Mouse (Mus musculus): ENCODE measurements around the gene Sik1. TPM values are rescaled to one million over a fixed set of nuclear protein-coding genes. Genes with fewer than 3 reads are reported as not detected.

The Sik1 gene
- polyA plus RNA-seq, 1 experiment from 2014 or later: 16.7 TPM

DNA sequence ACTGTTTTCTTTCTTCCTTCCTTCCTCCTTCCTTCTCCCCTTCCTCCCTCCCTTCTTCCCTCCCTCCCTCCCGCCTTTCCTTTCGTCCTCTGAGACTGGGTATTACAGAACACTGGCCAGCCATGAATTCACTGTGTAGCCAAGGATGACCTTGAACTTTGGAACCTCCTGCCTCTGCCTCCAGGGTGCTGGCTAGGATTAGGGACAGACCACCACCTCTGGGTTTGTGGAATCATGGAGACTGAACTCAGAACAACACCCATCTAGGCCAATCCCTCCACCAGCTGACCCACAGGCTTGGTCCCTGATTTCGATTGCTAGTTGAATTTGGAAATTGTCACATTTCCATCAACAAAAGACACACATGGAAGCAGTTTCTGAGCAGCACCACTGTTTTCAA lies 49.1 kb downstream of the Sik1 start:
- peak overlapping the region; percentile 15; the same call in 1 of the 2 replicates for H3K27ac ChIP-seq

GRCm38 (mm10) chr17:31806025-31806424 lies 49.6 kb downstream of the Sik1 start:
- Histone ChIP-seq H3K4me1 (peaks cover 16% of the 10 kb centered on the region; the same call in 1 of the 2 replicates), H3K9me3 (no peaks in the 10 kb centered on the region), H3K4me2 (no peak overlapping the region), H3K9ac (no peak overlapping the region), H3K27ac (peak overlapping the region; percentile 15; the same call in 1 of the 2 replicates), H3K27me3 (peaks cover 5% of the 10 kb centered on the region; the same call in 1 of the 2 replicates), H3K4me3 (replicated peaks) (no peak overlapping the region), H3K36me3 (replicated peaks) (no peaks in the 10 kb centered on the region)
- no peak for ATAC-seq (ENCODE audit: low FRiP score)
- WGBS: 25% methylated on average over 8 of the region's 8 CpGs

More for the DNA sequence above, 49.1 kb downstream of the Sik1 start:
- Histone ChIP-seq H3K9me3 (no peaks in the 10 kb centered on the region), H3K9ac (no peak overlapping the region), H3K4me3 (replicated peaks) (no peak overlapping the region), H3K4me1 (peaks cover 16% of the 10 kb centered on the region; the same call in 1 of the 2 replicates), H3K27me3 (peaks cover 5% of the 10 kb centered on the region; the same call in 1 of the 2 replicates), H3K36me3 (replicated peaks) (no peaks in the 10 kb centered on the region), H3K4me2 (no peak overlapping the region)
- WGBS: 59% methylated on average over 3 of the region's 3 CpGs
- ATAC-seq (ENCODE audit: low FRiP score): no peak

- WGBS: 62% methylated on average over 4 of the region's 4 CpGs
- Histone ChIP-seq H3K9ac (no peak overlapping the region), H3K27ac (no peak overlapping the region), H3K27me3 (peaks cover 5% of the 10 kb centered on the region; the same call in 1 of the 2 replicates), H3K4me3 (replicated peaks) (no peak overlapping the region), H3K9me3 (no peaks in the 10 kb centered on the region), H3K36me3 (replicated peaks) (no peaks in the 10 kb centered on the region), H3K4me1 (peaks cover 16% of the 10 kb centered on the region; the same call in 1 of the 2 replicates), H3K4me2 (no peak overlapping the region)
- no peak for ATAC-seq (ENCODE audit: low FRiP score)
These were observed 50.0 kb downstream of the Sik1 start for GRCm38 (mm10) chr17:31805585-31805984.

GRCm38 (mm10) chr17:31802272-31803017 lies 53.2 kb downstream of the Sik1 start:
- H3K27me3 ChIP-seq: no peaks in the 10 kb centered on the region
- no peak overlapping the region for H3K4me2 ChIP-seq
- no peak for ATAC-seq (ENCODE audit: low FRiP score)

GRCm38 (mm10) chr17:31800852-31801363 lies 54.7 kb downstream of the Sik1 start:
- no peak overlapping the region for H3K4me3 ChIP-seq (replicated peaks)
- H3K27me3 ChIP-seq: no peaks in the 10 kb centered on the region
- H3K36me3 ChIP-seq (replicated peaks): no peaks in the 10 kb centered on the region
- H3K9me3 ChIP-seq: no peaks in the 10 kb centered on the region
- no peak overlapping the region for H3K4me2 ChIP-seq
- 94% methylated on average over 7 of the region's 7 CpGs for WGBS
- no peak for ATAC-seq (ENCODE audit: low FRiP score)
- H3K4me1 ChIP-seq: no peaks in the 10 kb centered on the region
- H3K27ac ChIP-seq: no peak overlapping the region
- H3K9ac ChIP-seq: no peak overlapping the region

More at GRCm38 (mm10) chr17:31802272-31803017, 53.2 kb downstream of the Sik1 start:
- no peaks in the 10 kb centered on the region for H3K36me3 ChIP-seq (replicated peaks)
- no peak overlapping the region for H3K9ac ChIP-seq
- H3K4me1 ChIP-seq: no peaks in the 10 kb centered on the region
- no peak overlapping the region for H3K4me3 ChIP-seq (replicated peaks)
- no peaks in the 10 kb centered on the region for H3K9me3 ChIP-seq
- 62% methylated on average over 7 of the region's 7 CpGs for WGBS
- no peak overlapping the region for H3K27ac ChIP-seq

- no peak overlapping the region for H3K4me2 ChIP-seq
- ATAC-seq (ENCODE audit: low FRiP score): no peak
- H3K36me3 ChIP-seq (replicated peaks): no peaks in the 10 kb centered on the region
- H3K27me3 ChIP-seq: peaks cover 11% of the 10 kb centered on the region; the same call in 1 of the 2 replicates
- no peaks in the 10 kb centered on the region for H3K9me3 ChIP-seq
- WGBS: 86% methylated on average over 4 of the region's 4 CpGs
- H3K4me1 ChIP-seq: peaks cover 12% of the 10 kb centered on the region
- no peak overlapping the region for H3K4me3 ChIP-seq (replicated peaks)
- H3K9ac ChIP-seq: no peak overlapping the region
- no peak overlapping the region for H3K27ac ChIP-seq
These were observed 59.7 kb downstream of the Sik1 start for GRCm38 (mm10) chr17:31795893-31796292.

Other genes with a start within 250 kb of the Sik1 start
- gene Cbs, start 218.6 kb downstream of the Sik1 start, polyA plus RNA-seq (2016; fragmentation: Nextera tagmentation; extraction: Ambion mirVana): 2.6 and 2.7 TPM in 2 replicates
- 379 and 385 TPM in 2 replicates for gene U2af1, start 196.9 kb downstream of the Sik1 start, polyA plus RNA-seq (2016; fragmentation: Nextera tagmentation; extraction: Ambion mirVana)
- not detected in 2 replicates for gene Cryaa, start 178.0 kb downstream of the Sik1 start, polyA plus RNA-seq (2016; fragmentation: Nextera tagmentation; extraction: Ambion mirVana)
- gene Rrp1b, start 180.3 kb upstream of the Sik1 start, polyA plus RNA-seq (2016; fragmentation: Nextera tagmentation; extraction: Ambion mirVana): 63.0 and 64.5 TPM in 2 replicates
- gene Hsf2bp, start 180.5 kb upstream of the Sik1 start, polyA plus RNA-seq (2016; fragmentation: Nextera tagmentation; extraction: Ambion mirVana): 0.46 and 0.55 TPM in 2 replicates

Data from forebrain, embryonic 12.5 days (tissue).